Mouse (Mus musculus): ENCODE results near the gene Sema6d. TPM values are rescaled to one million over a fixed set of nuclear protein-coding genes. Genes with fewer than 3 reads are reported as not detected.

Gene Sema6d
- total and polyA plus RNA-seq, 2 experiments from 2014 or later, result 22.5 to 65.1 TPM

DNA sequence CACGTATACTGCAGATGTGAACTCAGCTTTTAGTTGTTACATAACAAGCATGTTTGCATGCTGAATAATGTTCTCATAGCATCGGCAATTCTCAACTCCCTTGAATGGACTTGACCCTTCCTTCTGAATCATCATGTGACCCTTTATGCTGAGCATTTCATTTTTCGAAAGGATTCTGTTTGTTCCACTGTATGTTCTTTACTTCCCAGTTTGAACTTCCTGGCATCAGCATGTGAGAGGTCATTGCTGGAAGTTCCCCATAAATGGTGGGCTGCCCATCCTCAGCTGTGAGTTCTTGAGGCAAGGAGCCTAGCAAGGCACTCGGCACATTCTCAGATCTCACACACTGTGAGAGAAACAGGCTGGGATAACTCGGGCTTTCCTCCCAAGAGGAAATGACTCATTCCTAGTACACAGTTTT lies 594.7 kb downstream of the Sema6d start:
- Histone ChIP-seq H3K9ac (no peak overlapping the region), H3K27me3 (ENCODE audit: insufficient read depth, low read length) (no peaks in the 10 kb centered on the region), H3K27ac (ENCODE audit: low read depth, low read length) (no peak overlapping the region), H3K4me1 (ENCODE audit: insufficient read depth) (no peaks in the 10 kb centered on the region), H3K4me3 (ENCODE audit: low read depth, low read length) (no peak overlapping the region), H3K36me3 (ENCODE audit: insufficient read depth) (no peaks in the 10 kb centered on the region), H3K9me3 (ENCODE audit: low read length) (no peaks in the 10 kb centered on the region), H3K4me2 (ENCODE audit: low read depth) (no peak overlapping the region)
- no peak for TF ChIP-seq CTCF (IDR thresholded peaks at IDR 0.05; ENCODE audit: low read depth)
- 88% methylated on average over 5 of the region's 5 CpGs for WGBS
- DNase-seq, result no peak
- ATAC-seq, result no peak

DNA sequence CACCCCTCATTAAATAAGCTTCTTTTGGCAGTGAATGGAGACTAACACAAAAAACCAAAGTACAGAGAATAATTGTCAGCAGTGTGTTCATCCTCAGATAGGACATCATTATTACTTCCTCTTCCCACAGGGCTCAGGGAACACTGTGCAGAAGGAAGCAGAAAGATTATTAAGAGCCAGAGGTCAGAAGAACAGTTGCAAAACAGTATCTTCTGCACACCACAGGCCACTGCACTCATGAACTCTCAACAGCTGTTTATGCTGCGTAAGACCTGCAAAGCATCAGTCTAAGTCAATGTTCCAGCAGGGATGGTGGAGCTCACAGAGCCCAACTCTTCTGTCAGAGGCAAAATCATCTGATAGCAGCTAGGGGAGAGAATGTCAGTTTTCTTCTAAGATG lies 600.6 kb downstream of the Sema6d start:
- H3K27me3 ChIP-seq (ENCODE audit: insufficient read depth, low read length), result no peaks in the 10 kb centered on the region
- no peak overlapping the region for H3K27ac ChIP-seq (ENCODE audit: low read depth, low read length)
- WGBS, result 96% methylated on average over 1 of the region's 1 CpGs
- ATAC-seq (no peak), DNase-seq (no peak)
- no peaks in the 10 kb centered on the region for H3K4me1 ChIP-seq (ENCODE audit: insufficient read depth)
- no peak overlapping the region for H3K9ac ChIP-seq
- H3K4me2 ChIP-seq (ENCODE audit: low read depth), result no peak overlapping the region
- no peak overlapping the region for H3K4me3 ChIP-seq (ENCODE audit: low read depth, low read length)
- H3K36me3 ChIP-seq (ENCODE audit: insufficient read depth), result no peaks in the 10 kb centered on the region
- H3K9me3 ChIP-seq (ENCODE audit: low read length), result 0 out of 2 replicates have a peak, but pooled peaks cover 3% of the 10 kb centered on the region
- TF ChIP-seq CTCF (IDR thresholded peaks at IDR 0.05; ENCODE audit: low read depth), result no peak

DNA sequence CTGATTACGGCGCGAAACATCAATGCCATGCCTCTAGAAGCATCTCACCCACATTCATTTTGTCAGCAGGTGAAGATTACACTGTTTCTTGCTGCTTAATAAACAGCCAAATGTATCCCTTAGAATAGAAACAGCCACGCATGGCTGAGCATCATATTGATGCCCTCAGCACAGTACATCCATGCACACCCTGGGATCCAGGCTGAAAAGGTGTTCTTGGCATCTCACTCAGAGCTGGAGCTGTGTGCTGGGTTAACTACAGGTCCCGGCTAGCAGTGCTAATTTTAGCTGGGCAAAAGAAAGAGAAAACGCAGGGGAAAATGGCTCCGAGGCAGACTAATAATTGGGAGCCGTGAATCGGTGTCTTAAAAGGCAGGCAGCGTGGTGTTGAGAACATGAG lies 612.9 kb downstream of the Sema6d start:
- DNase-seq, result no peak
- Histone ChIP-seq H3K9me3 (ENCODE audit: low read length) (no peaks in the 10 kb centered on the region), H3K4me1 (ENCODE audit: insufficient read depth) (no peaks in the 10 kb centered on the region), H3K4me2 (ENCODE audit: low read depth) (no peak overlapping the region), H3K27me3 (ENCODE audit: insufficient read depth, low read length) (no peaks in the 10 kb centered on the region), H3K9ac (no peak overlapping the region), H3K27ac (ENCODE audit: low read depth, low read length) (no peak overlapping the region), H3K36me3 (ENCODE audit: insufficient read depth) (no peaks in the 10 kb centered on the region), H3K4me3 (ENCODE audit: low read depth, low read length) (no peak overlapping the region)
- 87% methylated on average over 10 of the region's 10 CpGs for WGBS
- no peak for TF ChIP-seq CTCF (IDR thresholded peaks at IDR 0.05; ENCODE audit: low read depth)
- ATAC-seq, result no peak

DNA sequence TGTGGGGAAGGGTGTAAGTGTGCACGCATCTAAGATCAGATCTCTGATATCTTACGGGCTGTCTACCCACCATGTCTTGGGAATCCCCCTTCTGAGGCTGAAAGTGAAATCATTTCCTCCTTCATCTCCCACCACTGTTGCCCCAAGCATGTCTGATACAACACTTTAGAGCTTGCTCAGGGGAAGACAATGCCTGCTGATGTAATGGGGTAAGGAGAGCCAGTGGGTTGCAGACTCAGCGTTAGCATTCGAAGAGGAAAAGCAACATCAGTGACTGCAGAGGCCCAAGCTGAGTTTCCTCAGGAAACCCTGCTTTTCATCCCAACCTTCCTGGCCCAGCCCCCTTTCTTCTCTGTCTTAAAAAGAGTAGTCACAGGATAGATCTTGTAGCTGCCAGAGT lies 615.2 kb downstream of the Sema6d start:
- ATAC-seq, result no peak
- H3K36me3 ChIP-seq (ENCODE audit: insufficient read depth), result no peaks in the 10 kb centered on the region
- DNase-seq, result no peak
- no peak overlapping the region for H3K9ac ChIP-seq
- H3K4me3 ChIP-seq (ENCODE audit: low read depth, low read length), result no peak overlapping the region
- H3K4me1 ChIP-seq (ENCODE audit: insufficient read depth), result no peaks in the 10 kb centered on the region
- H3K27ac ChIP-seq (ENCODE audit: low read depth, low read length), result no peak overlapping the region
- no peak for TF ChIP-seq CTCF (IDR thresholded peaks at IDR 0.05; ENCODE audit: low read depth)
- H3K27me3 ChIP-seq (ENCODE audit: insufficient read depth, low read length), result no peaks in the 10 kb centered on the region
- no peaks in the 10 kb centered on the region for H3K9me3 ChIP-seq (ENCODE audit: low read length)
- 61% methylated on average over 4 of the region's 4 CpGs for WGBS
- H3K4me2 ChIP-seq (ENCODE audit: low read depth), result no peak overlapping the region

DNA sequence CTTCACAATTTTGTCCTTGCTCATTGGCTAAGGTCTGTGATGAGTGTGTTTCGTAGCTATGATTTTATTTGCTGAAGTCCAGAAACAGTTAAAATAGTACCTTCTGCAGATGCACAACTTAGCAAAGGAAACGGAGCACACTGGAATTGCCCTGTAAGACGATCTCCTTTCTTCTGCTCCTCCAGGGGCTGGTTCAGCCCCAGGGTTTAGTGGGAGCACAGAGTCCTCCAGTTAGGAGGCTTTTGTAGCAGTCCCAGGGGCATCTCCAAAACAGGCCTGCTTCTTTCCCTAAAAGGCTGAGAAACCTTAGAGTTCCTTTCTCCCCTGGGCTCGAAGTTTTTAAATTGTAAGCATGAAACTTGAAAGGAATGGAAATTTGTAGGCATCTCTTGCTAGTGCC lies 616.0 kb downstream of the Sema6d start:
- Histone ChIP-seq H3K9me3 (ENCODE audit: low read length) (no peaks in the 10 kb centered on the region), H3K27ac (ENCODE audit: low read depth, low read length) (no peak overlapping the region), H3K36me3 (ENCODE audit: insufficient read depth) (no peaks in the 10 kb centered on the region), H3K4me3 (ENCODE audit: low read depth, low read length) (no peak overlapping the region), H3K9ac (no peak overlapping the region), H3K4me2 (ENCODE audit: low read depth) (no peak overlapping the region), H3K4me1 (ENCODE audit: insufficient read depth) (no peaks in the 10 kb centered on the region), H3K27me3 (ENCODE audit: insufficient read depth, low read length) (no peaks in the 10 kb centered on the region)
- TF ChIP-seq CTCF (IDR thresholded peaks at IDR 0.05; ENCODE audit: low read depth), result no peak
- DNase-seq (no peak), ATAC-seq (no peak)
- 43% methylated on average over 4 of the region's 4 CpGs for WGBS

DNA sequence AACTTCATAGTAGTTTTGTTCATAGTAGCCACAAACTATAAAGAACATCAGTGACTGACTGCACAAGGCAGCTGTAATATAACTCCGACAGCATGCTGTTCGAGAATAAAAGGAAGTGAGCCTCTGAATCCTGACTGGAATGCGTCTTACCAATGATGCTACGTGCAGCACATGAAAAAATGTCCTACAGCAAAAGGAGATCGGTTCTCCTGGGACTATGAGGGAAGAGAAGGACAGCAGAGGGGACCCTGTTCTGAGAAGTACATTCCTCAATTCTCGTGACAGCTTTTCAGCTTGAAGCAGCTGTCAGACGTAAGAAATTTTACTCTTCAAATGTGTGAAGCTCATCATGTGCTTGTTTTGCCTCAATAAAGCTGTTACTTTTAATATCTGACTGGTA lies 617.1 kb downstream of the Sema6d start:
- H3K27ac ChIP-seq (ENCODE audit: low read depth, low read length), result no peak overlapping the region
- no peak overlapping the region for H3K4me3 ChIP-seq (ENCODE audit: low read depth, low read length)
- H3K9ac ChIP-seq, result no peak overlapping the region
- no peak for DNase-seq
- WGBS, result 36% methylated on average over 7 of the region's 7 CpGs
- no peaks in the 10 kb centered on the region for H3K36me3 ChIP-seq (ENCODE audit: insufficient read depth)
- no peak overlapping the region for H3K4me2 ChIP-seq (ENCODE audit: low read depth)
- TF ChIP-seq CTCF (IDR thresholded peaks at IDR 0.05; ENCODE audit: low read depth), result no peak
- H3K27me3 ChIP-seq (ENCODE audit: insufficient read depth, low read length), result no peaks in the 10 kb centered on the region
- ATAC-seq, result no peak
- H3K4me1 ChIP-seq (ENCODE audit: insufficient read depth), result no peaks in the 10 kb centered on the region
- H3K9me3 ChIP-seq (ENCODE audit: low read length), result no peaks in the 10 kb centered on the region

Data from forebrain, postnatal 0 days (tissue).